Mouse (Mus musculus) intestine, postnatal 0 days (tissue): ENCODE measurements around the gene D11Wsu47e. TPM values are rescaled to one million over a fixed set of nuclear protein-coding genes. Genes with fewer than 3 reads are reported as not detected.

Experiments
- ATAC-seq: fragments of 200-750 bp; cut with Nextera tagmentation; 2 replicates; pipeline ENCODE4 v1.8.0; 2017; ENCODE audit warnings: mild to moderate bottlenecking, moderate TSS enrichment, moderate library complexity
- H3K27ac ChIP-seq: fragments of 300-500 bp; sonication (generic); 2 replicates; pipeline ENCODE4 v1.5.1; 2014; ENCODE audit warnings: mild to moderate bottlenecking, low read depth, low read length, moderate library complexity
- H3K27me3 ChIP-seq: fragments of 300-500 bp; sonication (generic); replicated peaks from 2 replicates; pipeline ENCODE4 v1.6.1; 2014; ENCODE audit warnings: low read length, mixed read lengths; ENCODE audit not compliant: control insufficient read depth, insufficient read depth
- H3K36me3 ChIP-seq: fragments of 300-500 bp; sonication (generic); 2 replicates; pipeline ENCODE4 v1.6.1; 2014; ENCODE audit warnings: mild to moderate bottlenecking, moderate library complexity; ENCODE audit not compliant: control insufficient read depth, insufficient read depth
- H3K4me1 ChIP-seq: fragments of 300-500 bp; sonication (generic); replicated peaks from 2 replicates; pipeline ENCODE4 v1.6.1; 2014; ENCODE audit warnings: antibody characterized with exemption, low read length, mixed read lengths; ENCODE audit not compliant: control insufficient read depth, insufficient read depth
- H3K4me2 ChIP-seq: fragments of 300-500 bp; sonication (generic); replicated peaks from 2 replicates; pipeline ENCODE4 v1.6.1; 2014; ENCODE audit warnings: low read depth, mild to moderate bottlenecking, moderate library complexity
- H3K4me3 ChIP-seq: fragments of 300-500 bp; sonication (generic); 2 replicates; pipeline ENCODE4 v1.5.1; 2014; ENCODE audit warnings: low read depth, low read length
- H3K9ac ChIP-seq: fragments of 300-500 bp; sonication (generic); 2 replicates; pipeline ENCODE4 v1.6.1; 2014; ENCODE audit warnings: mild to moderate bottlenecking, low read depth, low read length
- H3K9me3 ChIP-seq: fragments of 300-500 bp; sonication (generic); 2 replicates; pipeline ENCODE4 v1.6.1; 2016; ENCODE audit warnings: mixed run types; ENCODE audit not compliant: control insufficient read depth
- CTCF ChIP-seq: sonication (generic); IDR thresholded peaks from 2 replicates; pipeline ENCODE4 v1.5.1; 2016; ENCODE audit warnings: low read depth, mild to moderate bottlenecking, control low read depth, antibody characterized with exemption, moderate library complexity
- WGBS: fragments of 180-500 bp; shearing (Covaris S2); extraction: QIAGEN DNeasy Blood & Tissue Kit; methylation state at CpG from one replicate; pipeline ENCODE4 v1.1.7; 2014; 5-methylcytosine and 5-hydroxymethylcytosine counted together
- polyA plus RNA-seq: library from polyadenylated mRNA; unstranded; fragments of >200 nt; fragmentation: Nextera tagmentation; extraction: Ambion mirVana; gene quantifications from 2 replicates; pipeline ENCODE4 v1.2.1, GENCODE M21; 2015

Gene D11Wsu47e
- polyA plus RNA-seq, 1 experiment from 2014 or later, result 9.0 TPM

DNA sequence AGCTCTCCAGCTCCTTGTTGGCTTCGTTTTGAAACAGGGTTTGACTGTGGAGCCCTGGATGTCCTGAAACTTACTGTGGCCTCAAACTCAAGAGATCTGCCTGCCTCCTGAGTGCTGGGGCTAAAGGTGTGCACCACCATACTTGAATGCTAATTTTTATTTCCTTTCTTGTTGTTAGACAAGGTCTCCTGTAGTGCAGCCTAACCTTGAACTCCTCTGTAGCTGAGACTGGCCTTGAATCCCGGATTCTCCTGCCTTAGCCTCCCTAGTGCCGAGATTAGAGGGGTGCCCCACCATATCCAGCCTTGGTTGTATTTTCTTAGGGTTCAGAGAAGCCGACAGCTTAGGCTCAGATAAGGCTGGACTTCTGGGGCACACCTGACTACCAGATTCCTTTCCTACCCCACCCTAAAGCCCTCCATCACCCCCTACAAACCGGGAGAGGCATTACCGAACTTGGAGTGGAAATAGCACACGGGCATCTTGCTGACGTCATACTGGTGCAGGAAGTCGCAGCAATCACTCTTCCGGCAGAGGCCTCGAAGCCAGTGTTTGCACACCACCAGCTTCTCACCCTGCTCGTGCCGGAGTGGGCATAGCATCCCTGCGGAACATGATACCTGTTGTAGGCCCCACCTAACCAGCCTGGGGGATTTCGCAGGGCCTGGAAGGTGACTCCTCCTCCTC is 21.9 kb downstream of the D11Wsu47e start:
- Histone ChIP-seq H3K4me1 (0 out of 2 replicates have a peak, but pooled peaks cover 2% of the 10 kb centered on the region), H3K9ac (no peak overlapping the region), H3K27ac (no peak overlapping the region), H3K4me2 (no peak overlapping the region), H3K4me3 (no peak overlapping the region), H3K36me3 (no peaks in the 10 kb centered on the region; the same call in 1 of the 2 replicates), H3K9me3 (no peaks in the 10 kb centered on the region), H3K27me3 (no peaks in the 10 kb centered on the region)
- no peak for TF ChIP-seq CTCF
- no peak for ATAC-seq
- 61% methylated on average over 15 of the region's 15 CpGs for WGBS

DNA sequence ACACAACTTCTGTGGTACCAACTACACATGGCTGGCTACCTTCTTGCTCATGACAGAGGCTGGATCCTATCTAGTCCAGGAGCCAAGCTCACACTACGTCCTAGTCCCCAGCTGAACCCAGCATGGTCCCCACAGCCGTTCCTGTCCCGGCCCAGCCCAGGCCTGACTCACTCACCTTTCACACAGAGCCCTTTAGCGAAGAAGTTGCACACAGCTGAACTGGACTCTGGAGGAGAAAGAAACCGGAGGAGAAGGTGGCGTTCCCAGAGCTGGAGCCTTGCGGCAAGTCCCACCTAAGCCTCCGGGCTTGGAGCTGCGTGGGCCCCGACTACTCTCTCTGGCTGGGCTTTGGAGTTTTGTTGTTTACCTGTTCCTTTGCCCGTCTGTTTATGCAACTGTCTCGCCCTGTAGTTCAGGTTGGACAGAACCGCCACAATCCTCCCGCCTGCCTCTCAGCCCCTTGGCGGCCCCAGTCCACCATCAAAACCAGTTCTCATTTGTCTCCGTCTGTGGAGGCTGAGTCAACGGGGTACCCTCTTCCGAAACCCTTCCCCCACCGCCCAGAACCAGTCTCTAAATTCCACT is 24.5 kb downstream of the D11Wsu47e start:
- no peak for ATAC-seq
- Histone ChIP-seq H3K4me1 (0 out of 2 replicates have a peak, but pooled peaks cover 2% of the 10 kb centered on the region), H3K4me2 (no peak overlapping the region), H3K9ac (no peak overlapping the region), H3K27ac (no peak overlapping the region), H3K9me3 (no peaks in the 10 kb centered on the region), H3K4me3 (no peak overlapping the region), H3K27me3 (no peaks in the 10 kb centered on the region), H3K36me3 (no peaks in the 10 kb centered on the region; the same call in 1 of the 2 replicates)
- WGBS, result 65% methylated on average over 19 of the region's 19 CpGs
- TF ChIP-seq CTCF, result no peak

DNA sequence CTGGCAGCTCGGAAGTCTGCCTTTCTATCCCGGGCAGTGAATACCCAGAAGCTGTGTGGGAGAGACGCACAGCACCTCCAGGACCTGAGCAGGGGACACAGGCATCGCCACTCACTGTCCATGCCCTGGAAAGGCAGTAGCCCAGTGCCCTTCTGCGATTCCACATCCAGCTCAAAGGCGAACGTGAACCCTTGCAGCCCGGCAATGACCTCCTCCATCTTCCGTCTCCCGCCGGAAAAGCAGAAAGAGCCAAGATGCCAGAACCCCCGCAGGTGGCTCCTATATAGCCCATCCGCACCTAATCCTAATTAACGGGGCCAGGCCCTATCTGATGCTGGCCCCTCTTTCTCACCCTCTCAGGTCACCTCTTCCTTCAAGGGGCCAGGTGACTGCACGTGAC is 25.1 kb downstream of the D11Wsu47e start:
- Histone ChIP-seq H3K36me3 (no peaks in the 10 kb centered on the region; the same call in 1 of the 2 replicates), H3K27ac (no peak overlapping the region), H3K4me2 (no peak overlapping the region), H3K9ac (no peak overlapping the region), H3K4me1 (0 out of 2 replicates have a peak, but pooled peaks cover 2% of the 10 kb centered on the region), H3K4me3 (no peak overlapping the region), H3K9me3 (no peaks in the 10 kb centered on the region), H3K27me3 (no peaks in the 10 kb centered on the region)
- 66% methylated on average over 15 of the region's 15 CpGs for WGBS
- no peak for ATAC-seq
- TF ChIP-seq CTCF, result no peak

DNA sequence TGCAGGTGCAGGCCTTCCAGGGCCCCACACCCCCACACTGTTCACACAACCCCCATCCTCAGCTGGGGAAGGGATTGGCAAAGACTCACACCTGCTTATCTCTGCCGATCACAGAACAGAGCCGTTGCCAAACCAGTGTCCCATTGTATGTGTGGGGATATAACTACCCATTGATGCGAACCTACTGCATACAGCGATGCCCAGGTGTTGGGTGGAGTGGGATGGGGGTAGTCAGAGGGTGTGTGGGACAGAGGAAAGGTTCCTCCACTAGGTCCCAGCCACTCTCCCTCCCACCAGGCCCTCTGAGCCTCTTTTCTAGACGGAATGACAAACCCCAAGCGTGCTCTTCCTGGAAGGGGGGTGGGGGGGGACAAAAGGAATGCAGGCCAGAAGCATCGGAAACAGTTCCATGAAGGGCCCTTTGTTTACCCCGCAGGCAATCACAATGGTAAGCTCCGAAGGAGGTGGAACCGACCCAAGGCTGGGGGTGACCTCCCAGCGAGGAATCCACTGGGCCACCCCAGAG is 25.6 kb downstream of the D11Wsu47e start, which contains the start of gene Cpsf4l:
Cpsf4l (minus strand) TSS at position 287 of the 526 bp plus-strand sequence.
- WGBS, result 35% methylated on average over 11 of the region's 11 CpGs

DNA sequence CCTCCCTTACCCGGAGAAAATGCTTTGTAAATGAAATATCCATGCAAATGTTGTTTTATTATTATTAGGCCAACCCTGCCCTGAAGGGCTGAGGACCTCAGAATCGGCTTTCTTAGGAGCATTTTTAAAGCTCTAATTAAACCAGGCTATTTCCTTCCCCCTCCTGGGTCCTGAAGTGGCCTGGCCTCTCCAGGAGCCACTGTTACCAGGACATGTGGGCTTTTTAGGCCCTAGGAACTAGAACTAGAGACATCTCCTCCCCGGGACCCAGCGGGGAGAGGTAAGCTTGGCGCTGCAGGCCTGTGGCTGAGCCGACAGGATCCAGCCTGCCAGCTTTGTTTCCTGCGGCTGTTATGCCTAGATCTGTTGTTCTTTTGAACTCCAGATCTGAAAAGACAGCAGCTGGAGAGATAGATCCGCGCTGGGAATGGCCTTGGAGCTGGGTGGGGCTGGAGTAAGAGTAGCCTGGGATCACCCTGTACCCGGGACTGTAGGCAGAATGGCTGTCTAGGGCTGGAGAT is 26.1 kb downstream of the D11Wsu47e start:
- H3K9ac ChIP-seq, result 0 out of 2 replicates have a peak overlapping the region, but pooled peaks have one; percentile 17
- no peaks in the 10 kb centered on the region for H3K9me3 ChIP-seq
- no peak overlapping the region for H3K4me3 ChIP-seq
- 13% methylated on average over 10 of the region's 10 CpGs for WGBS
- H3K36me3 ChIP-seq, result no peaks in the 10 kb centered on the region; the same call in 1 of the 2 replicates
- no peaks in the 10 kb centered on the region for H3K27me3 ChIP-seq
- ATAC-seq, result 0 out of 2 replicates have a peak, but pooled peaks have one; percentile 23
- H3K27ac ChIP-seq, result no peak overlapping the region
- no peak for TF ChIP-seq CTCF
- 0 out of 2 replicates have a peak, but pooled peaks cover 2% of the 10 kb centered on the region for H3K4me1 ChIP-seq
- H3K4me2 ChIP-seq, result no peak overlapping the region

More for the DNA sequence above, 25.6 kb downstream of the D11Wsu47e start, which contains the start of gene Cpsf4l:
- Histone ChIP-seq H3K27me3 (no peaks in the 10 kb centered on the region), H3K4me3 (no peak within 1 kb of the TSS), H3K4me2 (no peak within 1 kb of the TSS), H3K36me3 (no peaks in the 10 kb centered on the region; the same call in 1 of the 2 replicates), H3K4me1 (0 out of 2 replicates have a peak, but pooled peaks cover 2% of the 10 kb centered on the region), H3K9ac (0 out of 2 replicates have a peak within 1 kb of the TSS, but pooled peaks have one; percentile 17), H3K27ac (no peak within 1 kb of the TSS; the same call in 1 of the 2 replicates), H3K9me3 (no peaks in the 10 kb centered on the region)
- no peak for TF ChIP-seq CTCF
- ATAC-seq, result no peak

DNA sequence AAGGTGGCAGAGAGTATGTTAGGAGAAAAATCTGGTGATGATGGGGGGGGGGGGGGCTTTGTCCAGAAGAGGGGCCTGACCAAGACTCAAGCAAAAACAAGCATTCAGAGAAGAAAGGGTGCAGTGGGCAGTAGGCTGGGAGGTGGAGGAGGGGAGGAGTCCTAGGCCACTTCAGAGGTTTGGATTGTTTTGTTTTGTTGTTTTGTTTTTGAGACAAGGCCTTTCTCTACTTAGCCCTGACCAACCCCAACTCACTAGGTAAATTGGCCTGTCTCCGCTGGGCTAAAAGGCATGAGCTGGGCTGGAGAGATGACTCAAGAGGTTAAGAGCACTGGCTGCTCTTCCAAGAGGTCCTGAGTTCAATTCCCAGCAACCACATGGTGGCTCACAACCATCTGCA is 26.8 kb downstream of the D11Wsu47e start:
- TF ChIP-seq CTCF, result no peak
- Histone ChIP-seq H3K4me2 (no peak overlapping the region), H3K36me3 (no peaks in the 10 kb centered on the region; the same call in 1 of the 2 replicates), H3K27me3 (no peaks in the 10 kb centered on the region), H3K4me3 (no peak overlapping the region), H3K4me1 (0 out of 2 replicates have a peak, but pooled peaks cover 2% of the 10 kb centered on the region), H3K27ac (no peak overlapping the region), H3K9ac (no peak overlapping the region), H3K9me3 (no peaks in the 10 kb centered on the region)
- 81% methylated on average over 1 of the region's 1 CpGs for WGBS
- no peak for ATAC-seq
